Mouse (Mus musculus) megakaryocyte-erythroid progenitor cell, adult 5-6 weeks (primary cell): Measurements from ENCODE around the gene Col25a1. TPM values are rescaled to one million over a fixed set of nuclear protein-coding genes. Genes with fewer than 3 reads are reported as not detected.

Experiments used
- ATAC-seq: replicated peaks from 2 replicates; pipeline ENCODE4 v1.8.0; 2016; ENCODE audit warnings: mild to moderate bottlenecking, inconsistent platforms; ENCODE audit not compliant: severe bottlenecking, poor library complexity, low FRiP score, low TSS enrichment
- total RNA-seq, 2 experiments: library from RNA; stranded (forward) in 1 of 2; stranded (reverse) in 1 of 2; fragments of 200-1000, 215-1000 nt in 1 of 2; fragments of >200 nt in 1 of 2; fragmentation: Nextera tagmentation in 1 of 2; gene quantifications; 2 replicates each; pipeline ENCODE4 v1.2.3; 2014 to 2017

Col25a1 gene
- total RNA-seq (2014; fragmentation: Nextera tagmentation) (0.05 TPM in 1 of 2 replicates, not detected in the other), total RNA-seq (2017) (not detected in 2 replicates)

DNA sequence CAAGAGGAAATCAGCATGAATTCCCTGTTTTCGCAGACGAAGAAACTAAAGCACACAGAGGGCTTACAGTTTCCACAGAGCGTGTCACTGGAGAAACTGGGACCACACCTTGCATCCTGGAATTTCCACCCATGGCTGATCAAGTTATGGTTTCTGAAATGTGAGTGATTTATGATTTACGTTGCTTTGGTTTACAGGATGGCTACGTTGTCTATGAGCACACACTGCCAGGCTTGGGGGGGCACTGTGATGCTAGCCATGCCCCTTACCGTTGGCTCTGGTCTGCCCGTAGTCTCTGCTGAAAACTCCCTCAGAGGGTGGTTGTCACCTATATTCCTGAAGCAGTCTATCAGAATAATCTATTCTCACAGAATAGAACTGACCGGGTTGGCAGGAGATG lies at the start of gene Col25a1:
Gene Col25a1, plus strand, starts transcription at position 301 of the 400 bp plus-strand sequence.
- no peak for ATAC-seq

GRCm38 (mm10) chr3:130083312-130083711 lies 48.0 kb upstream of the Col25a1 start:
- no peak for ATAC-seq

DNA sequence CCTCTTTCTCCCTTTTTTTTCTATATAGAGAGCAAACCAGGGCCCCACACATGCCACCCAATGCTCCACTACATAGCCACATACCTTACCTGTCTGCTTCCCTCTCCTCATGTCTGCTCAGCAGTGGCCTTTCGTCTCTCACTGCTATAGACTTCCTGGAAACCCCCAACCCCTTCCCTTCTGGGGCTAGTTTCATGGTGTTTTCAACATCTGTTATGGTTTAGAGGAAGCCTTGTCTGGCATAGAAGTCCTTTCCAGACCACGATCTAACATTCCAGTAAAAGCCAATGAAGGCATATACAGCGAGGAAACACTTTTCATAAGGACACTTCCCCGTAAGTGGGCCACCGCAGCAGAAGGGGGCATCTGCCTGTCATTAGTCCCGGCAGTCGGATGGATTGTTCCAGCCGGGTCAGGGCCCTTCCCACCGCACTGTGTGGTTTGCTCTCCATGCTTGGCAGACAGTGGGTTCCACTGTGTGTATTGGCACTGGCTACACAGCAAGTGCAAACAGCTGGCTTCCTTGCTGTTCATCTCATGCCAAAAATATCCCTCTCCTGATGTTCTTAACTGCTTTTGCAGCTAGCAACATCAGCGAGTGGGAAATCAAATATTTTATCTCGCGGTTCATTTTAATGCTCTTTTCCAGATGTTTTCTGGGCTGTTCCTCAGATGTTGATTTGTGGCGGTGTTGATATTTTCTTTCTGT lies 44.8 kb upstream of the Col25a1 start:
- no peak for ATAC-seq

- no peak for ATAC-seq
Observed at GRCm38 (mm10) chr3:130087466-130087865, 43.8 kb upstream of the Col25a1 start.

- ATAC-seq, result no peak
Observed at GRCm38 (mm10) chr3:130088654-130089053, 42.6 kb upstream of the Col25a1 start.

DNA sequence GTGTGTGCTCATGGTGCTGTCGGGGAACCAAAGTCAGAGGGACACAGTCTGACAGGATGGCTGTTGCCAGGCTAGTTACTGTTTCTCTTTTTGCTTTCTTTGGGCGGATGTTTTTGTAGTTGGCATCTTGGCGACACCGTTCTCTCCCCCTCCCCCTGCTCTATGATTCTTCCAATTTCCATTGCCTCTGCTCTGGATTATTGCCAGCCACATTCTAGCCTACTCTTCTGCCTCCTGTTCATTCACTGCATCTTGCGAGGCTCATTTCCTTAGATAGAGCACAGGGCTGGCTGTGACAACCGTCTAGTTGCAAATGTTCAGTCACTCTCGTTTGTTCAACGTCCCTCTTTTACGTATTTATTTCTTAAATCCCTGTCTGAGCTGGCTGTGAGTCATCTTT lies 40.8 kb upstream of the Col25a1 start:
- ATAC-seq, result no peak

GRCm38 (mm10) chr3:130094125-130094704 lies 37.1 kb upstream of the Col25a1 start:
- ATAC-seq, result no peak

DNA sequence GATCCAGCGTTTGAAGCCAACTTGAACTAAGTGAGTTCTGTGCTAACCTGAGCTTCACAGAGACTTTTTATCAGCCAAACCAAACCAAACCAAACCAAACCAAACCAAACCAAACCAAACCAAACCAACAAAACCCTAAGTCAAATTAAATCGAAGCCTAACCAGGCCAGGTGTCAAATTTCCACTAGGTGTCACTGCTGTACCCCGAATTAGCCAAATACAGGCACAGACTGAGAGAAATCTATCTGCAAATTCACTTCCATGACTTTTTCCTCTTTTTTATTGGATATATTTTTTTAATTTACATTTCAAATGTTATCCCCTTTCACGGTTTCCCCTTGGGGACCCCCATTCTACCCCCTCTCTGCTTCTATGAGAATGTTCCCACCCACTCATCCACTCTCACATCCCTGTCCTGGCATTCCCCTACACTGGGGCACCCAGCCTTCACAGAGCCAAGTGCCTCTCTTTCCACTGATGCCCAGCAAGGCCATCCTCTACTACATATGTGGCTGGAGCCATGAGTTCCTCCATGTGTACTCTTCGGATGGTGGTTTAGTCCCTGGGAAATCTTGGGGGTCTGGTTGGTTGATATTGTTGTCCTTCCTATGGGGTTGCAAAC lies 36.0 kb upstream of the Col25a1 start:
- 0 out of 2 replicates have a peak, but pooled peaks have one; percentile 67 for ATAC-seq

- peak; percentile 75 for ATAC-seq
Observed at GRCm38 (mm10) chr3:130103486-130103885, 27.8 kb upstream of the Col25a1 start.

GRCm38 (mm10) chr3:130104471-130104870 lies 26.8 kb upstream of the Col25a1 start:
- ATAC-seq, result no peak

- no peak for ATAC-seq
Observed at GRCm38 (mm10) chr3:130116886-130117285, 14.4 kb upstream of the Col25a1 start.

GRCm38 (mm10) chr3:130127840-130128239 lies 3.5 kb upstream of the Col25a1 start:
- ATAC-seq, result no peak

DNA sequence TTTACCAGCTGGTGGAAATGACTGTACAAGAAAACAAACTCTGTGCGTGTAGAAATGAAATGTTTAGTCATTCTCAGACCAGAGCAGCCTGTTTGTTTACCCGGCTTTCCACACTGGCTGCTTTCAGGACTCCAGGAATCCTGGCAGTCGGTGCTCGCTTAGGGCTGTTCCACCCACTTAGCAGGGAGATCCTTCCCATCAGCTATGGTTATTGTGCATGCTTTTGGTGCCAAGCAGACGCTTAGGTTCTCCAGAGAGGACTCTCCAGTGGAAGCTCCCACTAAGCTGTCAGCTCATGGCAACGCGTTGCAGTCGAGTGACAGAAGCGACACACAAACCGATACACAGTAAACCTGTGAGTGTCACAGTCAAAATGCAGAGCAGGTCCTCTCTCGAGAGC lies 2.7 kb upstream of the Col25a1 start:
- no peak for ATAC-seq

DNA sequence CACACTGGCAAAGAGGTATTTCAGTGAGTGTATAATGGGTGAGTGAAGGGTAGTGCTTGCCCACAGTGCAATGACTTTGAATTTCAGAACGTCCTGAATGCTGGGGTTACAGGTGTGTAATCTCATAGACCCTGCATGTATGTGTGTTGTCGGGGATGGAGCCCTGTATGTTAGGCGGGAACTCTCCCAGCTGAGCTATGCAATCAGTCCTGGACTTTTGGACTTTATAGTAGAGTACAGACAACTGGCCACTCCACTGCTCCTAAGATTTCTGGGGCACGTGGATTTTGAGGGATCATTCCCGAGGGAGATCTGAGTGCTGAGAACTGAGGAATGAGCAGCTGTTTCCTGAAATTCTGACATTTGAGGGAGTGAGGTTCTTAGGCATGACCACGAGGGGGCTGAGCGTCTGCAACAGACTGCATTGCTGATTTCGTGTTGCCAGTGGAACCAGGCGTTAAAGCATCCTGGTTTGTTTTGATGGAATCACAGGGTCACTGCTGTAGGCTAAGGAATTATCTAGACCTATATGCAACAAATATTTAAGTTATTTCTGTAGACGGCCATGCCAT lies 1.6 kb upstream of the Col25a1 start:
- ATAC-seq, result no peak

DNA sequence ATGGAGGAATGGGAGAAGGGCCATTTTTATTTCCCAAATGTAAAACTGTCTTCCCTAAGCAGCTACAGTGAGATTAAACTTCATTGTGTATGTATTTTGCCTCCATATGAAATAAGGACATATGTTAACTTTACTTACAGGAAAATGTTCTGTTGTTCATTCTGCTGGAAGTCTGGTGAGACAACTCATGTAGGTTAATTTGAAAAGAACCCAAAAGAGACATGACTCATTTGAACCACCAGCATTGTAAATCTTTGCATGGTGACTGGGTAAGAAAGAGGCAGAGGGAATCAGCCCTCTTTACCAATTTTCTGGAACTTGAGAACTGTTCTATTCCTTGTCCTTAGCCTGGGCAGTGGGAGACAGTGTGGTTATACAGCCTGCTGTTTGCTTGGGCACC lies 5.9 kb downstream of the Col25a1 start:
- ATAC-seq, result no peak

DNA sequence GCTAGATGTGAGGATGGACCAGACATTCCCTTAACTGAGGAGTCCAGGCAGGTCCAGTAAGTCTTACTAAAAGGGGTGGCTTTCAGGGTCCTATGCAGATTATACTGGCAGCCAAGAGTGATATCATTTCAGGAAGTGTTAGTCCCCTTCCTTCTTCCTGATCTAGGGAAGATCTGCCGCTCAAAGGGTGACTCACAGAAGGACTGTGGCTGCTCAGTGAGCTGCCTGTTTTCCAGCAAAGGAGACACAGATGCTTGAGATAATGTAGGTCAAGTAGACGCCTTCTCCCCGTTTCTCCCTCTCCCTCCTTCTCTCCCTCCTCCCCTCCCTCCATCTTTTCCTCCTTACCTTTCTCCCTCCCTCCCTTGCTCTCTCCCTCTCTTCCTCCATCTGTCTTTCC lies 6.3 kb downstream of the Col25a1 start:
- ATAC-seq, result no peak

DNA sequence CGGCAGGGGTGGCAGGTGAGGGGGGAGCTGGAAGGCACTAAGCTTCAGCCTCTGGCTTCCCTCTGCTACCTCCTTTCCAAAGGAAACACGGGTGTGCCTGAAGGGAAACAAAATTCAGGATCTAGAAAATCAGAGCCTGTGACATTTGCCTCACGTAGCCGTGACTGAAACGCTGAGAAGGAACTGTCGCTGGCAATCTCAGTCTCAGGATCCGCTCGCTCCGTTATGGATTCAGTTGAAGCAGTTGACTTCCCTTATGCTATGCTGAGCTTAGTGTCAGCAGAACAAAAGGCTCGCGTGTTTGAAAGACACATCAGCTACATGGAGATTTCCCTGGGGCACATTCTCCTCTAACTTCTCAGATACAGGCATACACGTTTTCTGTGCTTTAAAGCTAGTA lies 14.6 kb downstream of the Col25a1 start:
- ATAC-seq, result no peak

DNA sequence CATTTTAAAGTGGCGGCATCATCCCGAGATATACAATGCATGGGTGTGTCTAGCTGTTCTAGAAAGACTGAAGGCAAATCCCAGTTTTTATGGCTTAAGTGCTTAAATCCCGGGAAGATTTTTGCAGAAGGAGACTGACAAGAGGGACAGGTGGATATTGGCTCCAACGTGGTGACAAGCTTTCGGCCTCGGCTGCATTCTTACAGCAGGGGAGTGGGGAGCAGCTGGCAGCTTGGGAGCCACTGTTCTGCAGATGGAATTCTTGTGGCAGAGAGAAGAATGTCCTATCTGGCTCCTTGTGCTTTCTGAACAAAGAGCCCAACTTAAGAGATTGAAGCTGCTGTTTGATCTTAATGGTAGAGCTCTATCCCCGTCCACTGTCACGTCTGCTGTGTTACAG lies 16.5 kb downstream of the Col25a1 start:
- ATAC-seq, result no peak

- ATAC-seq, result no peak
Observed at GRCm38 (mm10) chr3:130149180-130149579, 17.9 kb downstream of the Col25a1 start.

DNA sequence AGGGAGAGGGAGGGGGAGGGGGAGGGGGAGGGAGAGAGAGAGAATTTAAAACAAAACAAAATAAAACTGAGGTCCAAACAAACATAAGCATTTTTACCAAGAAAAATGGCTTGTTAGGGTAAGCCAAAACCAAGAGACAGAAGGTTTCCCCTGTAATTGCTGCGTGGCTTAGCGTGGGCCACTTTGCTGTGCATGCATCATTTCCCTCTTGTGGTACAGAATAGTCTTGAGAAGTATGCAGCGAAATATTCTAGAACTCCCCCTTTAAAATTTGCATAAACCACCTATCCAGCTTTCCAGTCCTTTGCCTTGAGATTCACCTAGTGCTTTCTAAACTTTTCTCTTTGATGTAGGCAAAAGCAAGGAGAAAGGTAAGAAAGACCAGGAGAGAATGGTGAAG lies 21.8 kb downstream of the Col25a1 start:
- no peak for ATAC-seq
